Mouse (Mus musculus) forebrain, postnatal 0 days (tissue): ENCODE measurements at regions not wholly inside any gene's neighbourhood (a gene's known extent, or its start where the extent isn't known, plus 50 kb on each side); places are given as distances from the start of the nearest gene placed in this dataset.

ENCODE experiments used
- ATAC-seq: fragments of 200-750 bp; cut with Nextera tagmentation; 2 replicates; pipeline ENCODE4 v1.8.0; 2017; ENCODE audit warnings: mild to moderate bottlenecking, moderate library complexity
- DNase-seq: peaks from one replicate; pipeline ENCODE4 v3.0.0-alpha.2; 2015
- H3K27ac ChIP-seq: fragments of 300-500 bp; sonication (generic); 2 replicates; pipeline ENCODE4 v1.5.1; 2014; ENCODE audit warnings: low read depth, mild to moderate bottlenecking, antibody characterized with exemption, low read length, moderate library complexity, mixed read lengths
- H3K27me3 ChIP-seq: fragments of 300-500 bp; sonication (generic); 2 replicates; pipeline ENCODE4 v1.6.1; 2014; ENCODE audit warnings: mild to moderate bottlenecking, low read length, mixed read lengths; ENCODE audit not compliant: insufficient read depth
- H3K36me3 ChIP-seq: fragments of 300-500 bp; sonication (generic); 2 replicates; pipeline ENCODE4 v1.6.1; 2014; ENCODE audit warnings: mild to moderate bottlenecking, moderate library complexity; ENCODE audit not compliant: insufficient read depth
- H3K4me1 ChIP-seq: fragments of 300-500 bp; sonication (generic); 2 replicates; pipeline ENCODE4 v1.6.1; 2014; ENCODE audit warnings: antibody characterized with exemption; ENCODE audit not compliant: insufficient read depth
- H3K4me2 ChIP-seq: fragments of 300-500 bp; sonication (generic); 2 replicates; pipeline ENCODE4 v1.6.1; 2014; ENCODE audit warnings: low read depth, mild to moderate bottlenecking, moderate library complexity
- H3K4me3 ChIP-seq: fragments of 300-500 bp; sonication (generic); 2 replicates; pipeline ENCODE4 v1.5.1; 2014; ENCODE audit warnings: low read depth, low read length, mixed read lengths
- H3K9ac ChIP-seq: fragments of 300-500 bp; sonication (generic); 2 replicates; pipeline ENCODE4 v1.6.1; 2014; ENCODE audit warnings: mild to moderate bottlenecking
- H3K9me3 ChIP-seq: fragments of 300-500 bp; sonication (generic); 2 replicates; pipeline ENCODE4 v1.6.1; 2016; ENCODE audit warnings: low read length
- CTCF ChIP-seq: sonication (generic); IDR thresholded peaks from 2 replicates; pipeline ENCODE4 v1.5.1; 2016; ENCODE audit warnings: antibody characterized with exemption, control low read depth, low read depth
- WGBS: fragments of 180-500 bp; shearing (Covaris S2); extraction: QIAGEN DNeasy Blood & Tissue Kit; methylation state at CpG from one replicate; pipeline ENCODE4 v1.1.7; 2014; 5-methylcytosine and 5-hydroxymethylcytosine counted together

DNA sequence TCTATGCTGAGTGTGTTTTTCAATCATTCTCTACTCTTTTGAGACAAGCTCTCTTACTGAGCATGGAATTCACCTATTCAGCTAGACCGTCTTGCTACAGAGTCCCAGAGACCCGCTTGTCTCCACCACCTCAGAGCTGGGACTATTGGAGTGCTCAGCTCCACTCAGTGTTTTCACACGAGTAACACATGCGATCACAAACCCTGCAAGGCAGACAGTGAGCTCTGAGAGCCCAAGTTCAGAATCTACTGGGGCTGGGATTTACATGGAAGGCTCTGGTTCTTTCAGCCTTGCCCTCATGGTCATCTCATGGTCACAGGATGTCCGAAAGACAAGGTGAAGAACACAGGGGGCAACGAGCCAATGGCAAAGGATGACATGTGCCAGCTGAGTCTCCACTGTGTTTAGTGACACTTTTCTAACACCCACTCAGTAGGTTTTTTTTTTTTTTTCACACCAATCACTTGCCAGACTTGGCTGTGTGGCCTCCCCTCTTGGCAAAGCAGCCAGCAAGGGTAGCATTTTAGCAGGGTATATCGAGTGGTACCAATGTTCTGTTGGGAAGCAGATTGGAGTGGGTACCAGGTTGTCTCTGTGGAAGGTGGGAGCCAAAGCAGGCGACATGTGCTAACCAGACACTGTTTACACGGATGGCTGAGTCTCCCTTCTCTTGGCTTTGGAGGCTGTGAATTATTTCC lies 51.2 kb upstream of the Gtsf1l start:
- no peak overlapping the region for H3K27ac ChIP-seq
- H3K9ac ChIP-seq, result no peak overlapping the region
- no peak overlapping the region for H3K4me3 ChIP-seq
- peak; percentile 95 for ATAC-seq
- peak; percentile 86 for DNase-seq
- 0 out of 2 replicates have a peak, but pooled peaks cover 4% of the 10 kb centered on the region for H3K4me1 ChIP-seq
- 55% methylated on average over 9 of the region's 9 CpGs for WGBS
- TF ChIP-seq CTCF, result no peak
- H3K4me2 ChIP-seq, result no peak overlapping the region
- no peaks in the 10 kb centered on the region for H3K9me3 ChIP-seq
- peaks cover 15% of the 10 kb centered on the region; the same call in 1 of the 2 replicates for H3K27me3 ChIP-seq
- H3K36me3 ChIP-seq, result no peaks in the 10 kb centered on the region

DNA sequence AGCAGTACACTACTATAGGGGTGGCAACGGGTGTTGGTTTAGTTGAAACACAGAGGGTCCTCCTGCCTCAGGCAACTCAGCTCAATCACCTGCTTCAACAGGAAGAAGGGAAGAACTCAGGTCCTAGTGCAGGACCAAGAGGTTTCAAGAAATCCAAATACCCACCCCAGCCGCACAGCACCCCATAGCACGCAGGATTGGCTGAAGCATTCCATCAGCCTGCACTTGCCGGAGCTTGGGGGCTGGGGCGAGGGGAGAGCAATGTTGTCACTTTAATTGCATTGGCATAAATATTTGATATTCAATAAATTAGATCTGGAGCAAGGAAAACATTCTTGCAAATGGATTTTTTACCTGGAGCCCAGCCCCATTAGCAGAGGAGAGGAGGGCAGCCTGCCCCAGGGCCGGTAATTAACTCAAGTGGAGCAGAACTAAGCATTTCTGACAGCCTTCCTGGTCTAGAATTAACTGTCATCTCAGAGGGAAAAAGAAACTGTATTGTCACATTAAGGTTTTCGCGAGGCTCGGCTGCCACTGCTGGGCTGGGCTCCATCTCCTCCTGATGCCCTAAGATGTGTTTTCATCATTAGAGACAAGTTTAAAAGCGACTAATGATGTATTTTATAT lies 55.2 kb upstream of the Gtsf1l start:
- Histone ChIP-seq H3K36me3 (no peaks in the 10 kb centered on the region), H3K9ac (no peak overlapping the region), H3K4me2 (no peak overlapping the region), H3K4me1 (0 out of 2 replicates have a peak, but pooled peaks cover 4% of the 10 kb centered on the region), H3K27ac (no peak overlapping the region), H3K27me3 (peaks cover 12% of the 10 kb centered on the region; the same call in 1 of the 2 replicates), H3K9me3 (no peaks in the 10 kb centered on the region), H3K4me3 (no peak overlapping the region)
- ATAC-seq (no peak), DNase-seq (no peak)
- no peak for TF ChIP-seq CTCF
- WGBS, result 34% methylated on average over 10 of the region's 10 CpGs

GRCm38 (mm10) chr2:163143413-163143812 lies 55.8 kb upstream of the Gtsf1l start:
- Histone ChIP-seq H3K9me3 (no peaks in the 10 kb centered on the region), H3K36me3 (no peaks in the 10 kb centered on the region), H3K27me3 (peaks cover 12% of the 10 kb centered on the region; the same call in 1 of the 2 replicates), H3K27ac (no peak overlapping the region), H3K4me1 (0 out of 2 replicates have a peak, but pooled peaks cover 4% of the 10 kb centered on the region), H3K9ac (no peak overlapping the region), H3K4me3 (no peak overlapping the region), H3K4me2 (0 out of 2 replicates have a peak overlapping the region, but pooled peaks have one; percentile 10)
- no peak for TF ChIP-seq CTCF
- 0 out of 2 replicates have a peak, but pooled peaks have one; percentile 30 for ATAC-seq
- WGBS, result 31% methylated on average over 13 of the region's 13 CpGs
- peak; percentile 37 for DNase-seq

- DNase-seq (no peak), ATAC-seq (no peak)
- H3K27ac ChIP-seq, result no peak overlapping the region
- H3K9me3 ChIP-seq, result no peaks in the 10 kb centered on the region
- WGBS, result 83% methylated on average over 8 of the region's 8 CpGs
- 0 out of 2 replicates have a peak, but pooled peaks cover 4% of the 10 kb centered on the region for H3K4me1 ChIP-seq
- TF ChIP-seq CTCF, result no peak
- no peak overlapping the region for H3K9ac ChIP-seq
- H3K36me3 ChIP-seq, result no peaks in the 10 kb centered on the region
- peaks cover 8% of the 10 kb centered on the region; the same call in 1 of the 2 replicates for H3K27me3 ChIP-seq
- no peak overlapping the region for H3K4me3 ChIP-seq
- H3K4me2 ChIP-seq, result no peak overlapping the region
These were observed 56.9 kb upstream of the Tox2 start for GRCm38 (mm10) chr2:163146001-163146400.

DNA sequence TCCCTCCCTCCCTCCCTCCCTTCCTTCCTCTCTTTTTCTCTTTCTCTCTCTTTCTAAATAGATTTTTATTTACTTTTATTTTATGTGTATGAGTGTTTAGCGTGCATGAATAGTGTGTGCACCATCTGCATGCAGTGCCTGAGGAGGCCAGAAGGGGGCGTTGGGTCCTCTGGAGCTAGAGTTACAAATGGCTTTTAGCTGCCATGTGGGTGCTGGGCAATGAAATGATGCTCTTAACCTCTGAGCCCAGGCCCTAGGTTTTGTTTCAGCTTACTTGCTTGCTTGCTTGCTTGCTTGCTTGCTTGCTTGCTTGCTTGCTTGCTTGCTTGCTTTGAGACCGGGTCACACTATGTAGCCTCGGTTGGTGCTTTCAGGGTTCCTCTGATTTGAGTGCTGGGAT lies 56.4 kb upstream of the Tox2 start:
- no peaks in the 10 kb centered on the region for H3K9me3 ChIP-seq
- no peak for DNase-seq
- 0 out of 2 replicates have a peak, but pooled peaks have one; percentile 18 for TF ChIP-seq CTCF
- H3K27ac ChIP-seq, result no peak overlapping the region
- no peak overlapping the region for H3K4me2 ChIP-seq
- H3K4me3 ChIP-seq, result no peak overlapping the region
- no peak for ATAC-seq
- peaks cover 7% of the 10 kb centered on the region; the same call in 1 of the 2 replicates for H3K27me3 ChIP-seq
- no peaks in the 10 kb centered on the region for H3K36me3 ChIP-seq
- no peak overlapping the region for H3K9ac ChIP-seq
- WGBS, result 87% methylated on average over 4 of the region's 4 CpGs
- H3K4me1 ChIP-seq, result 0 out of 2 replicates have a peak, but pooled peaks cover 4% of the 10 kb centered on the region

DNA sequence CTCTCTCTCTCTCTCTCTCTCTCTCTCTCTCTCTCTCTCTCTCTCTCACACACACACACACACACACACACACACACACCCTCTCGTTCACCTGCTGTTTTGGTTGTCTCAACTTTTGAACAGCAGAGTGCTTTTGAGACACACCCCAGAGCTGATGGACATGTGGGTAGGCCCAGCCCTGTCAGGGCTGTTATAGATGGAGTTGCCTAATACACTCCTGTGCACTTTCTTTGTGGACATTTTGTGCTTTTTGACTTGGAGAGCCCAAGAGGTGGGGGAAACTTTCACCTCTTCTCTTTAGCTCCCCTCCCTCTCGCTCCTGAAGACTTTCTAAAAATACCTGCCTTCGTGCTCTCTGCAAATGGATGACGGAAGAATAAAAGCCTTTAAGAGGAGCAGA lies 55.5 kb upstream of the Tox2 start:
- peaks cover 7% of the 10 kb centered on the region; the same call in 1 of the 2 replicates for H3K4me1 ChIP-seq
- H3K4me2 ChIP-seq, result no peak overlapping the region
- H3K4me3 ChIP-seq, result no peak overlapping the region
- DNase-seq, result peak; percentile 10
- no peak for ATAC-seq
- H3K9me3 ChIP-seq, result no peaks in the 10 kb centered on the region
- H3K27me3 ChIP-seq, result peaks cover 2% of the 10 kb centered on the region; the same call in 1 of the 2 replicates
- peak overlapping the region; percentile 54; the same call in 1 of the 2 replicates for H3K27ac ChIP-seq
- 71% methylated on average over 4 of the region's 4 CpGs for WGBS
- TF ChIP-seq CTCF, result no peak
- no peaks in the 10 kb centered on the region for H3K36me3 ChIP-seq
- H3K9ac ChIP-seq, result no peak overlapping the region

DNA sequence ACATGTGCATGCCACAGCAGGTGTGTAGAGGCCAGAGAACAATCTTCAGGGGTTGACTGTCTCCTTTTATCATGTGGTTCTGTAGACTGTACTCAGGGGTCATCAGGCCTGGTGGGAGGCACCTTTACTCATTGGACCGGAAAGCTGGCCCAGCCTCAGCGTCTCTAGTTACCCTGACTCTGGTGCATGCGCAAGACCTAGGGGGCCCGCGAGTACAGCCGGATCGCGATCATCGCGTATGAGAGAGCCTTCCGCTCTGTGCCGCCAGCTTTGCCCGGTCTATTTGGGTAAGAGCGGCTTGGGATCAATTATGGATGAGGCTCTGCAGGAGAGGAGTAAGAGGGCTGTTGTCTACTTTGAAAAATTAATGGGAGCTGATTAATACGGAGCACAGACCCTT lies 51.9 kb upstream of the Tox2 start:
- no peaks in the 10 kb centered on the region; the same call in 1 of the 2 replicates for H3K27me3 ChIP-seq
- no peak overlapping the region for H3K27ac ChIP-seq
- no peak overlapping the region for H3K4me3 ChIP-seq
- 81% methylated on average over 15 of the region's 15 CpGs for WGBS
- DNase-seq, result no peak
- no peak for ATAC-seq
- no peaks in the 10 kb centered on the region for H3K36me3 ChIP-seq
- H3K9me3 ChIP-seq, result no peaks in the 10 kb centered on the region
- TF ChIP-seq CTCF, result no peak
- no peak overlapping the region for H3K9ac ChIP-seq
- no peak overlapping the region for H3K4me2 ChIP-seq
- H3K4me1 ChIP-seq, result peaks cover 8% of the 10 kb centered on the region
